Mouse (Mus musculus) liver, embryonic 11.5 days (tissue): ENCODE measurements around the gene Cycs. TPM values are rescaled to one million over a fixed set of nuclear protein-coding genes. Genes with fewer than 3 reads are reported as not detected.
"Not testable (repeated sequence)": the region's sequence is repeated elsewhere in the genome, so short reads cannot be mapped to it uniquely, and the experiment has no call there.

Experiments
- ATAC-seq: fragments of 200-750 bp; cut with Nextera tagmentation; replicated peaks from 2 replicates; pipeline ENCODE4 v1.8.0; 2017; ENCODE audit warnings: moderate number of reproducible peaks, mild to moderate bottlenecking, moderate TSS enrichment, moderate library complexity; ENCODE audit not compliant: low FRiP score
- DNase-seq: peaks from one replicate; pipeline ENCODE4 v3.0.0-alpha.2; 2017; ENCODE audit warnings: low spot score
- H3K27ac ChIP-seq: fragments of 300-500 bp; sonication (generic); 2 replicates; pipeline ENCODE4 v1.5.1; 2014; ENCODE audit warnings: mild to moderate bottlenecking, low read depth, low read length, control low read depth
- H3K27me3 ChIP-seq: fragments of 300-500 bp; sonication (generic); replicated peaks from 2 replicates; pipeline ENCODE4 v1.6.1; 2014; ENCODE audit warnings: low read length, mixed read lengths; ENCODE audit not compliant: control insufficient read depth, insufficient read depth
- H3K36me3 ChIP-seq: fragments of 300-500 bp; sonication (generic); 2 replicates; pipeline ENCODE4 v1.6.1; 2014; ENCODE audit warnings: mild to moderate bottlenecking, low read length, moderate library complexity, mixed read lengths; ENCODE audit not compliant: control insufficient read depth, insufficient read depth
- H3K4me1 ChIP-seq: fragments of 300-500 bp; sonication (generic); replicated peaks from 2 replicates; pipeline ENCODE4 v1.6.1; 2014; ENCODE audit warnings: low read length, mixed read lengths; ENCODE audit not compliant: control insufficient read depth, insufficient read depth
- H3K4me2 ChIP-seq: fragments of 300-500 bp; sonication (generic); 2 replicates; pipeline ENCODE4 v1.6.1; 2014; ENCODE audit warnings: mild to moderate bottlenecking, control low read depth, moderate library complexity
- H3K4me3 ChIP-seq: fragments of 300-500 bp; sonication (generic); 2 replicates; pipeline ENCODE4 v1.5.1; 2014; ENCODE audit warnings: low read depth, low read length, control low read depth
- H3K9ac ChIP-seq: fragments of 300-500 bp; sonication (generic); 2 replicates; pipeline ENCODE4 v1.6.1; 2014; ENCODE audit warnings: low read depth, low read length, control low read depth
- H3K9me3 ChIP-seq: fragments of 300-500 bp; sonication (generic); 2 replicates; pipeline ENCODE4 v1.6.1; 2016; ENCODE audit warnings: low read length, inconsistent platforms, mixed read lengths; ENCODE audit not compliant: control insufficient read depth
- WGBS: fragments of 180-500 bp; shearing (Covaris S2); extraction: QIAGEN DNeasy Blood & Tissue Kit; methylation state at CpG from one replicate; pipeline ENCODE4 v1.1.7; 2014; 5-methylcytosine and 5-hydroxymethylcytosine counted together
- polyA plus RNA-seq: library from polyadenylated mRNA; unstranded; fragments of >200 nt; fragmentation: Nextera tagmentation; extraction: Ambion mirVana; gene quantifications from 2 replicates; pipeline ENCODE4 v1.2.1, GENCODE M21; 2014

Gene Cycs
- polyA plus RNA-seq, 1 experiment from 2014 or later = 83.6 TPM

DNA sequence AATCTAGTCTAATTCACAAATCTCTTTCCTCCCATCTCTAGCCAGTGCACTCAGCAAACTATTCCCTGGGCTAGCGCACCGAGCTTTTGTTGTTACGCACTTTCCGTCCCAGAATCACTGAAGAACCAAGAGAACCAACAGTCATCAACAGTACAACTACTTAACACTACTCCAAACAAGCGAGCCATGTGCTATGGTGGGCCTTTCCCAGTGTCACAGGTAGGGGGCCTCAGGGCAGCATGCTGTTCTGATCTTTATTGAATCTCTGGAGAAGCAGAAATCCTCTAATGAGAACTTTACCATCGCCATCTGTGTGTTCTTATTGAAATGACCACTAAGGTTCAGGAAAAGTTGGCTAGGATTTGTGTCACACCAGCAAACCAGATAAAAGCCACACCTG is 8.8 kb downstream of the Cycs start:
- DNase-seq = no peak
- H3K4me1 ChIP-seq = no peaks in the 10 kb centered on the region
- ATAC-seq = no peak
- H3K36me3 ChIP-seq = no peaks in the 10 kb centered on the region
- no peak overlapping the region for H3K27ac ChIP-seq
- no peaks in the 10 kb centered on the region for H3K9me3 ChIP-seq
- 86% methylated on average over 6 of the region's 6 CpGs for WGBS
- H3K4me3 ChIP-seq = no peak overlapping the region
- H3K27me3 ChIP-seq = no peaks in the 10 kb centered on the region
- no peak overlapping the region for H3K4me2 ChIP-seq
- H3K9ac ChIP-seq = no peak overlapping the region

DNA sequence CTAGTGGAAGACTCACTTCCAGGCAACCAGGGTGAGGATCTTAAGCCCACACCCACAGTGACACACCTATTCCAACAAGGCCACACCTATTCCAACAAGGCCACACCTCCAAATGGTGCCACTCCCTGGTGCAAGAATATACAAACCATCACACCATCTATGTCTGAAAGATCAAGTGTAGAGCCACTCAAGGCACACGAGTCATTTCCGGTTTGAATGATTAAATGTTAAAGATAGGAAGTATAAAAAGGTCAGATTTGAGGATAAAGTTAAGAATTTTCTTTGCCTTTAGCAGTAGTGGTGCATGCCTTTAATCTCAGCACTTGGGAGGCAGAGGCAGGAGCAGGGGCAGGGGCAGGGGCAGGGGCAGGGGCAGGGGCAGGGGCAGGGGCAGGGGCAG is 12.1 kb downstream of the Cycs start:
- H3K9me3 ChIP-seq, H3K4me1 ChIP-seq, ATAC-seq, H3K9ac ChIP-seq, H3K36me3 ChIP-seq, H3K27ac ChIP-seq, H3K27me3 ChIP-seq, DNase-seq, H3K4me2 ChIP-seq, H3K4me3 ChIP-seq: not testable (repeated sequence)
- 82% methylated on average over 2 of the region's 2 CpGs for WGBS

DNA sequence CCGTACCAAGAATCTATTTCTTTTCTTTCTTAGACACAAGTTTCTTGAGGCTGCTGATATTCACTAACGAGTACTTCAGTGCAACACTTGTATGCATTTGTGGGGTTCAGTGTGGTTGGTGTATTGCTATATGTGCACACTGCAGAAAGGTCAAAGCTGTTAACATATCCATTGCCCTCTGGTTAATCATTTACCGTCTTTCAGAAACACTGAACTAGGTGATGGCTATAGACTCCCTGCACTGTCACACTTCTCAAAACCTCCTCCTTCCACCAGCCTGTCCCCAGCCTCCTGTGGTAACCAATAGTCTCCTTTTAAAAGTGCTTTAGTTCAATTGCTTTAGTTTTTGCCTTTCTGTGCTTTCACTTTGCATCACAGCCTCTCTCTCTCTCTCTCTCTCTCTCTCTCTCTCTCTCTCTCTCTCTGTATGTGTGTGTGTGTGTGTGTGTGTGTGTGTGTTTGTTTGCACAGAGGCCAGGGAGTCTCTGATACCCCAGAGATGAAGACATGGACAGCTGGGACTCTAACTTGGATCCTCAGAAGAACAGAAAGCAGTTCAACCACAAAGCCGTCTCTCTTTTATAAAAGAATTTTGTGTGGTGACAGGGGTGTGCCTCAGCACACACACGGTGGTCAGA is 13.3 kb downstream of the Cycs start:
- ATAC-seq = peak; percentile 51; the same call in 1 of the 2 replicates
- DNase-seq = no peak
- H3K4me3 ChIP-seq = no peak overlapping the region
- no peak overlapping the region for H3K9ac ChIP-seq
- no peaks in the 10 kb centered on the region for H3K9me3 ChIP-seq
- no peaks in the 10 kb centered on the region for H3K4me1 ChIP-seq
- H3K4me2 ChIP-seq = no peak overlapping the region
- H3K27me3 ChIP-seq = no peaks in the 10 kb centered on the region
- no peak overlapping the region for H3K27ac ChIP-seq
- WGBS = 67% methylated on average over 5 of the region's 5 CpGs
- H3K36me3 ChIP-seq = no peaks in the 10 kb centered on the region

DNA sequence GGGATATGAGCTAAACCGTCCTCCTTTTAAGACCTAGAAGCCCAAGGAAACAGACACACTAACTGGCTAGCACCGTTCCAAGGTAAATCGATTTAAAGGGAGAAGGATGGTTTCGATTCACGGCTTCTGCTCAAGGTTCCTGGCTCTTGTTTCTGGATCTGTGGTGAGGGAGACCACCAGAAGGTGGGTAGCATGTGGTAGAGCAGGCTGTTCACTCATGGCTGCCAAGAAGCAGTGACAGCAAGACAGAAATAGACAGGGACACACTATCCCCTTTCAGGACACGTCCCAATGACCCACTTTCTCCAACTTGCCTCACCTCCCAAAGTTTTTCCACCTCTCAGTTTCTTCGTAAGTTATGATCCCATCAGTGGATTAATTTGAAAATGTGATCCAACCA is 16.5 kb downstream of the Cycs start:
- no peaks in the 10 kb centered on the region for H3K9me3 ChIP-seq
- ATAC-seq = no peak
- no peak overlapping the region for H3K27ac ChIP-seq
- no peak overlapping the region for H3K9ac ChIP-seq
- no peaks in the 10 kb centered on the region for H3K4me1 ChIP-seq
- WGBS = 76% methylated on average over 7 of the region's 7 CpGs
- H3K36me3 ChIP-seq = no peaks in the 10 kb centered on the region
- H3K4me2 ChIP-seq = no peak overlapping the region
- H3K27me3 ChIP-seq = no peaks in the 10 kb centered on the region
- H3K4me3 ChIP-seq = no peak overlapping the region
- DNase-seq = no peak

DNA sequence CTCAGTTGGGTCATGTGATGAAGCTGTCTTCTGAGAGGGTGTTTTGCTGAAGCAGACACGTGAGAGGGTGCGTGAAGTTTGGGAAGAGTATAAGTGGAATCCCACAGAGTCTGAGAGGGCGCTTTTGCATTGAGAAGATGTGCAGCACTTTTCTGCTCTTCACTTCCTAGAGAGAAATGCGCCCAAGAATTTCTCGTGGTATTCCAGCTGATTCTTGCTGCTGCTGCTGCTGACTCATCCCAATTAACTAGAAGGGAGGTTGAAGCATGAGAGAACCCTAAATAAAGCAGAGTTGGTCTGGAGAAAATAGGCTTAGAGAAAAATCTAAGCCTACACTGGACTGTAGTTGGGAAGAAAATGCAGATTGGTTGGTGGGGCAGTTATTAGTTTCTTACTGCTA is 17.3 kb downstream of the Cycs start:
- Histone ChIP-seq H3K4me1 (no peaks in the 10 kb centered on the region), H3K36me3 (no peaks in the 10 kb centered on the region), H3K9ac (no peak overlapping the region), H3K4me2 (no peak overlapping the region), H3K27ac (no peak overlapping the region), H3K9me3 (no peaks in the 10 kb centered on the region), H3K4me3 (no peak overlapping the region), H3K27me3 (no peaks in the 10 kb centered on the region)
- ATAC-seq (no peak), DNase-seq (no peak)
- 65% methylated on average over 5 of the region's 5 CpGs for WGBS

DNA sequence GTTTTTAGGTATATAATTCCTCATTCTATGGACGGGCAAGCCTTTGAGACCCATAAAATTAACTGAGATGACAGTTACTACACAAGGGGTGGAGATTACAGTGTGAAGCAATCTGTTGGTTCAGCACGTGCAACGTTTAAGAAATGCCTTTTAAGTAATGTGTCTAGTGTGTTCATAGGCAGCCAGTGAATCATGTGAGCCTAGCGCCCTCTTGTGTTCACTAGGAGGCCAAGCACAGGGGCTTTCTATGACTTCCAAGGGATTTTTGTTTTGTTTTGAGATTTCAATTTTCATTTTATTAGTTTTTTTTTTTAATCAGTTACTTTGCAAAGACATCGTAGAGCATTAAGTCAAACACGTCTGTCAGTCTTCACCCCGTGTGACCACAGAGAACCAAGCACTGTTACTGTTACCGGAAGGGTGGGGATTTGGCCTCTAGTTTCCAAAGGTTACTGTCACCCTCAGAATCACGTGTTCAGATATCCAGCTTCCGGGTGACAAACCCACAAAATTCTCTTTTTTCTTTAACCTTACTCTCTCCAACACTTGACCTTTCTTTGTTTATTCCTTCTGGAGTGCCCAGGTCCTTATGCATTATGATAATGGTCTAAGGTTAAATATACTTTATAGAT is 20.8 kb downstream of the Cycs start:
- H3K9me3 ChIP-seq = no peaks in the 10 kb centered on the region
- H3K9ac ChIP-seq = no peak overlapping the region
- no peak overlapping the region for H3K4me2 ChIP-seq
- ATAC-seq (no peak; the same call in 1 of the 2 replicates), DNase-seq (no peak)
- no peaks in the 10 kb centered on the region for H3K36me3 ChIP-seq
- no peaks in the 10 kb centered on the region for H3K27me3 ChIP-seq
- H3K4me3 ChIP-seq = no peak overlapping the region
- 24% methylated on average over 10 of the region's 10 CpGs for WGBS
- H3K27ac ChIP-seq = no peak overlapping the region
- no peaks in the 10 kb centered on the region for H3K4me1 ChIP-seq

DNA sequence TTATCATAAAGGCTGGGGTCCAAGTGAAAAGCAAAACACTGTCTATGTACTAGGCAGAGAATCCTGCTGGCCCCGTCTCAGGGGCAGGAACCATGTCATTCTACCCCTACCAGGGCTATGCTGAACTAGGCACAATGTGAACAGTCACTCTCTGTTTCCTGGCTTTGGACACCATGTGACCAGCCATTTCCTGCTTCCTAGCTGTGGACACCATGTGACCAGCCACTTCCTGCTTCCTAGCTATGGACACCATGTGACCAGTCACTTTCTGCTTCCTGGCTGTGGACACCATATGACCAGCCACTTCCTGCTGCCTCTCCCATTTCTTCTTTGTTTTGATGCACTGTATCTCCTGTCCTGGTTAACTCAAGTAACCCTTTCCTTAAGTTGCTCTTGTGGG is 23.8 kb downstream of the Cycs start:
- H3K9me3 ChIP-seq = no peaks in the 10 kb centered on the region
- ATAC-seq = no peak
- WGBS = 79% methylated on average over 1 of the region's 1 CpGs

DNA sequence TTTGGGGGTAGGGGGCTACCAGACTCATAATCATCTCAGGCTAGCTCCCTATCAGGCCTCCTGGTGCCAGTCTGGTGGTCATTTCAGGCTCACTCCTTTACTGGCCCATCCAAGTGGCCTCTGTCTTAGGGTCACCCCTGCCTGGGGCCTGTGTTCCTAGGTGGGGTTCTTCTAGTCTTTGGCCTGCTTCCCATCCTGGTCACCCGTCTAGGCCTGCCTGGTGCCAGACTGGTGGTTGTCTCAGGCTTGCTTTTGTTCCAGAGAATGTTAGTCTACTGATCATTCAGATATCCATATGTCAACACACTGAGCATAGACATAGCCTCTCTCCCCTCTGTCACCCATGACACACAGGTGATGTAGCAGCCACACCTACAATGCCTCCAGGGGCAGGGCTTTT is 26.7 kb downstream of the Cycs start:
- Histone ChIP-seq H3K27me3 (no peaks in the 10 kb centered on the region), H3K9me3 (no peaks in the 10 kb centered on the region), H3K4me3 (no peak overlapping the region), H3K4me1 (no peaks in the 10 kb centered on the region), H3K4me2 (no peak overlapping the region), H3K36me3 (no peaks in the 10 kb centered on the region), H3K9ac (no peak overlapping the region), H3K27ac (no peak overlapping the region)
- WGBS = 74% methylated on average over 1 of the region's 1 CpGs
- DNase-seq = no peak
- ATAC-seq = no peak

More for the DNA sequence above, 23.8 kb downstream of the Cycs start:
- no peaks in the 10 kb centered on the region for H3K27me3 ChIP-seq
- DNase-seq = no peak
- H3K27ac ChIP-seq = no peak overlapping the region
- H3K4me3 ChIP-seq = no peak overlapping the region
- no peak overlapping the region for H3K9ac ChIP-seq
- no peak overlapping the region for H3K4me2 ChIP-seq
- H3K4me1 ChIP-seq = no peaks in the 10 kb centered on the region
- H3K36me3 ChIP-seq = no peaks in the 10 kb centered on the region

DNA sequence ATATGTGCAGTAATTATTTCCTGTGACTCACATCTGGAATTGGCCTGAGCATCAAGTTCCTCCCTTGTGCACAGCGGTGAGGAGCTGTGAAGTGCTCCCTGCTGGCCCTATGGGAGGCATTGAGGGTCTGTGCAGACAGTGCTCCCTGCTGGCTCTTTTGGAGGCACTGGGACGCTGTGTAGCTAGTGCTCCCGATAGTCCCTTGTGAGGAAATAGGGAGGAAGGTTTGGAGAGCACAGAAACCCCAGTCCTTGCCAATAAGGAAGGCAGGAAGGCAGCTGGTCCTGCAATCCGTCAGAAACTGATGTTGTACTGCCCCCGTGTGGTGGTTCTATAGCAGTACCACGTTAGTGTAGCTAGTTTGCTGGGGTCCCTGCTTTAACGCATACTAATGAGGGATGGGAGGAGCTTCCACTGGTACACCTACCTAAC is 29.9 kb downstream of the Cycs start:
- ATAC-seq (peak; percentile 47; the same call in 1 of the 2 replicates), DNase-seq (peak; percentile 70)
- Histone ChIP-seq H3K27ac (no peak overlapping the region), H3K27me3 (no peaks in the 10 kb centered on the region), H3K9me3 (no peaks in the 10 kb centered on the region), H3K4me3 (no peak overlapping the region), H3K4me2 (no peak overlapping the region), H3K9ac (no peak overlapping the region), H3K36me3 (no peaks in the 10 kb centered on the region), H3K4me1 (no peaks in the 10 kb centered on the region)
- WGBS = 12% methylated on average over 7 of the region's 7 CpGs
